Mouse (Mus musculus): ENCODE results near the gene Gm11569.
"Not testable (repeated sequence)": the region's sequence is repeated elsewhere in the genome, so short reads cannot be mapped to it uniquely, and the experiment has no call there.

The Gm11569 gene

GRCm38 (mm10) chr11:99798832-99799231 is at the start of gene Gm11569:
Gene Gm11569, minus strand, starts transcription at chr11:99798932.
- not testable (repeated sequence) for DNase-seq (ENCODE audit: low spot score)

GRCm38 (mm10) chr11:99846746-99847145 is 48.0 kb upstream of the Gm11569 start:
- DNase-seq (ENCODE audit: low spot score), result no peak

GRCm38 (mm10) chr11:99842185-99842584 is 43.5 kb upstream of the Gm11569 start:
- no peak for DNase-seq (ENCODE audit: low spot score)

- no peak for DNase-seq (ENCODE audit: low spot score)
These were observed 39.2 kb upstream of the Gm11569 start, which contains the start of gene 2300003K06Rik for GRCm38 (mm10) chr11:99837966-99838365. Gene 2300003K06Rik, minus strand, starts transcription at chr11:99838066.

GRCm38 (mm10) chr11:99815566-99815965 is 16.8 kb upstream of the Gm11569 start, which contains the start of gene Gm11564:
Gene Gm11564, minus strand, starts transcription at chr11:99815666.
- not testable (repeated sequence) for DNase-seq (ENCODE audit: low spot score)

GRCm38 (mm10) chr11:99809792-99810191 is 11.1 kb upstream of the Gm11569 start, which contains the start of gene Krtap4-13:
Gene Krtap4-13, minus strand, starts transcription at chr11:99809892.
- not testable (repeated sequence) for DNase-seq (ENCODE audit: low spot score)

GRCm38 (mm10) chr11:99804346-99804745 is 5.6 kb upstream of the Gm11569 start, which contains the start of gene Gm11554:
Gene Gm11554, minus strand, starts transcription at chr11:99804446.
- not testable (repeated sequence) for DNase-seq (ENCODE audit: low spot score)

GRCm38 (mm10) chr11:99793367-99793766 is 5.4 kb downstream of the Gm11569 start, which contains the start of gene Gm11596:
Gene Gm11596, minus strand, starts transcription at chr11:99793467.
- no peak for DNase-seq (ENCODE audit: low spot score)

- not testable (repeated sequence) for DNase-seq (ENCODE audit: low spot score)
These were observed 13.8 kb downstream of the Gm11569 start, which contains the start of gene Krtap4-9 for GRCm38 (mm10) chr11:99784900-99785299. Gene Krtap4-9, plus strand, starts transcription at chr11:99785200.

- no peak for DNase-seq (ENCODE audit: low spot score)
These were observed 18.1 kb downstream of the Gm11569 start, which contains the start of gene Krtap4-8 for GRCm38 (mm10) chr11:99780604-99781003. Gene Krtap4-8, minus strand, starts transcription at chr11:99780704.

GRCm38 (mm10) chr11:99778401-99778800 is 20.3 kb downstream of the Gm11569 start:
- DNase-seq (ENCODE audit: low spot score), result no peak

GRCm38 (mm10) chr11:99772813-99773212 is 25.9 kb downstream of the Gm11569 start, which contains the start of gene Gm11595:
Gene Gm11595, minus strand, starts transcription at chr11:99772913.
- DNase-seq (ENCODE audit: low spot score), result not testable (repeated sequence)

GRCm38 (mm10) chr11:99768410-99768809 is 30.3 kb downstream of the Gm11569 start:
- DNase-seq (ENCODE audit: low spot score), result no peak

- no peak for DNase-seq (ENCODE audit: low spot score)
These were observed 39.9 kb downstream of the Gm11569 start for GRCm38 (mm10) chr11:99758877-99759276.

All from MN1 (cell line).